Mouse (Mus musculus): ENCODE results near the gene Cfap52. TPM values are rescaled to one million over a fixed set of nuclear protein-coding genes. Genes with fewer than 3 reads are reported as not detected.

The Cfap52 gene
- total and polyA plus RNA-seq, 2 experiments from 2014 or later = 4.2 to 4.8 TPM

DNA sequence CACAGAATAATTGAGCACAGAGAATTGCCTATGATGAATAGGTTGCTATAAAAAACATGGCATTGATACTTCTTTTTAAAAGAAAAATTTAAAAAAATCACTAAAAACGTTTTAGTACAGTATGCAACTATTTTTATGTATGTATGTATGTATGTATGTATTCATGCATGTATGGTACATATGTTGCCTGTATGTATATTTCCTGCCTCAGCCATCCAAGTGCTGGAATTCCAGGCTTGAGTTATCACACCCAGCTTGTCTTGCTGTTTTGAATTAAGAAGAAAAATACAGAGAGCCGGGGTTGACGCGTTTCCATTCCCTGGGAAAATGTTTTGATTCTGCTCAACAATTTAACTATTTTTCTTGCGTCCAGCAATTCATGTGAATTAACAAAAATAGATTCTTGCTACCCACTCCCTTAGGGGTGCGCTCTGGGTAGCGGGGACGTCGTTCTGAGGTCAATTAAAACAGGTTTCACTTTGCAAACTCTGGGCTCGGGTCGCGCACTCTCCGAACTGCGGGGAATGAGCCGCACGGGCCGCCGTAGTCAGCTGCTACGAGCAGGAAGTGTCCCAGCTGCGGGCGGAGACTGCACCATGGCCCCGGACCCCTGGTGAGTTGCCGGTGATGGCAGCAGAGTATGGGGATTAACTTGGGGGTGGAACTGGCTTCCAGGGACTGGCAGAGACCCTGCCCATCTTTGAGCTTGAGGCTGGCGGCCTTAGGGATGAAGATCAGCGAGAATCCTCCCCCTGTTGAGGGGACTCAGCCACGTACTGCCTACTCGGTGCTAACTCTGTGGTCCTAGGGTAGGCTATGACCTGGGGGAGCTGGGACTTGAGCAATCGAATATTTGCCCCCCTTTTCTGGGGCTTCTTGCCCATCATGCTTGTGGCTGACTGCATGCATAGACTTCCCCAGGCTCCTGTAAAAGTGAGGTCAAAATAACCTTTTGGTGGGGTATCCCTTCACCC is 741 bp upstream of the Cfap52 start, which contains the start of gene Stx8:
Gene Stx8, plus strand, starts transcription at position 289 of the 974 bp plus-strand sequence.
- WGBS = under 1% methylated on average over 28 of the region's 28 CpGs
- H3K36me3 ChIP-seq (ENCODE audit: insufficient read depth) = no peaks in the 10 kb centered on the region
- no peaks in the 10 kb centered on the region for H3K27me3 ChIP-seq (ENCODE audit: insufficient read depth, low read length)
- H3K9me3 ChIP-seq (ENCODE audit: low read length) = no peaks in the 10 kb centered on the region
- peak; percentile 87 for DNase-seq
- peak; percentile 86 for ATAC-seq
- H3K27ac ChIP-seq (ENCODE audit: low read depth, low read length) = no peak within 1 kb of the TSS
- H3K4me2 ChIP-seq (ENCODE audit: low read depth) = peak within 1 kb of the TSS; percentile 91
- H3K4me1 ChIP-seq (ENCODE audit: insufficient read depth) = peaks cover 12% of the 10 kb centered on the region
- no peak for TF ChIP-seq CTCF (IDR thresholded peaks at IDR 0.05; ENCODE audit: low read depth)
- H3K4me3 ChIP-seq (ENCODE audit: low read depth, low read length) = peak within 1 kb of the TSS; percentile 80
- peak within 1 kb of the TSS; percentile 81 for H3K9ac ChIP-seq

DNA sequence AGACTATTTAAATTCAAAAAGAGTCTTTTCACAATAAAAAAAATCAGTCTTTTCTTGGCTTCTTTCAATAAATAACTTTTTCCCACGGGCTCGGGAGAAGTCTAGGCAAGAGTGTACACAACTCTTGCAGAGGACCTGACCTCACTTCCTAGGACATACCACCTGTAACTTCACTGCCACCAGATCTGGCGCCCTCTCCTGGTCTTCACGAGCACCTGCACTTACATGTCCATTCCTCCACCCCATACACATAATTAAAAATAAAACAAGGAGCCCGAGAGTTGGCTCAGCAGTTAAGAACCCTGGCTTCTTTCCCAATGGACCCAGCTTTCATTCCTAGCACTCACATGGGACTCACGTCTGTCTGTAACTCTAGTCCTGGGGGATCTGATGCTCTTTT is 1.3 kb downstream of the Cfap52 start:
- Histone ChIP-seq H3K36me3 (ENCODE audit: insufficient read depth) (no peaks in the 10 kb centered on the region), H3K4me2 (ENCODE audit: low read depth) (no peak overlapping the region), H3K27ac (ENCODE audit: low read depth, low read length) (no peak overlapping the region), H3K27me3 (ENCODE audit: insufficient read depth, low read length) (no peaks in the 10 kb centered on the region), H3K9ac (no peak overlapping the region), H3K4me3 (ENCODE audit: low read depth, low read length) (no peak overlapping the region), H3K9me3 (ENCODE audit: low read length) (no peaks in the 10 kb centered on the region), H3K4me1 (ENCODE audit: insufficient read depth) (peaks cover 12% of the 10 kb centered on the region)
- TF ChIP-seq CTCF (IDR thresholded peaks at IDR 0.05; ENCODE audit: low read depth) = no peak
- DNase-seq = no peak
- ATAC-seq = no peak
- WGBS = 70% methylated on average over 6 of the region's 6 CpGs

DNA sequence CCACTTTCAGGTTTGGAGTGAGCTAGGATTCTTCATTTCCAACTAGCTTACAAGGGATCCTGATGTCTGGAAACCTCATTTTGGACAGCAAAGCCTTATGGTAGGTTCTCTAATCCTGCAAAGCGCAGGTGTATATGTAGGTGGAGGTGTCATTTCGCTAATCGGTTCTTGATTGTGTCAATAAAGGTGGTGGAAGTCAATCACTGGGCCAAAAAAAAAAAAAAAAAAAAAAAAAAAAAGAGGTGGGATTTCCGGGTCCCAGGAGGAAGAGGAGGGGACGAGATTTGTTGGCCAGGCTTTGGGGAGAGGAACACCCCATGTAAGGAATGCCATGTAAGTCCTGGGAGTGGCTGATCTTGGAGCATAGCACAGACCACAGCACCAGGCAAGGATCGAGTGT is 11.0 kb downstream of the Cfap52 start:
- H3K36me3 ChIP-seq (ENCODE audit: insufficient read depth) = no peaks in the 10 kb centered on the region
- H3K4me3 ChIP-seq (ENCODE audit: low read depth, low read length) = no peak overlapping the region
- H3K4me2 ChIP-seq (ENCODE audit: low read depth) = no peak overlapping the region
- ATAC-seq (no peak), DNase-seq (no peak)
- 90% methylated on average over 6 of the region's 6 CpGs for WGBS
- H3K27ac ChIP-seq (ENCODE audit: low read depth, low read length) = no peak overlapping the region
- no peaks in the 10 kb centered on the region for H3K9me3 ChIP-seq (ENCODE audit: low read length)
- no peak for TF ChIP-seq CTCF (IDR thresholded peaks at IDR 0.05; ENCODE audit: low read depth)
- no peak overlapping the region for H3K9ac ChIP-seq
- H3K27me3 ChIP-seq (ENCODE audit: insufficient read depth, low read length) = no peaks in the 10 kb centered on the region
- H3K4me1 ChIP-seq (ENCODE audit: insufficient read depth) = no peaks in the 10 kb centered on the region

DNA sequence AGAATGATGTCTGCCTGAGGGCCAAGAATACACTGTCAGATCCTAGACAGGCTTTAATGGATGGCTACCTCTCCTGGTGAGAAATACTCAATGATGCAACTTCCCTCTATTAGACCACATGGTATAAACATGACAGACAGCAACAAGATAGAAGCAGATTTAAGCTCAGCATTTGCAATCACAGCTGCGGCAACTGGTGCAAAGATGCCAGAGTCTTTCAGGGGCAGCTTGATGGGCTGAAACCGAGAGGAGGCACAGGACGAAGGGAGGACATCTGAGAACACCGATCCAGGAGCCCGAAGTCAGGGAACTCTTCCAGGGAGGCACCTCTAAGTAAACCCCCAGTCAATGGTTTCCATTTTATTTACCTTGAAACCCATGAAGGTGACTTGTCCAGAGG is 11.8 kb downstream of the Cfap52 start:
- no peak for ATAC-seq
- no peaks in the 10 kb centered on the region for H3K4me1 ChIP-seq (ENCODE audit: insufficient read depth)
- no peak for DNase-seq
- H3K27me3 ChIP-seq (ENCODE audit: insufficient read depth, low read length) = no peaks in the 10 kb centered on the region
- no peak overlapping the region for H3K4me2 ChIP-seq (ENCODE audit: low read depth)
- TF ChIP-seq CTCF (IDR thresholded peaks at IDR 0.05; ENCODE audit: low read depth) = no peak
- no peaks in the 10 kb centered on the region for H3K36me3 ChIP-seq (ENCODE audit: insufficient read depth)
- H3K4me3 ChIP-seq (ENCODE audit: low read depth, low read length) = no peak overlapping the region
- WGBS = 85% methylated on average over 5 of the region's 5 CpGs
- H3K9me3 ChIP-seq (ENCODE audit: low read length) = no peaks in the 10 kb centered on the region
- H3K27ac ChIP-seq (ENCODE audit: low read depth, low read length) = no peak overlapping the region
- H3K9ac ChIP-seq = no peak overlapping the region

DNA sequence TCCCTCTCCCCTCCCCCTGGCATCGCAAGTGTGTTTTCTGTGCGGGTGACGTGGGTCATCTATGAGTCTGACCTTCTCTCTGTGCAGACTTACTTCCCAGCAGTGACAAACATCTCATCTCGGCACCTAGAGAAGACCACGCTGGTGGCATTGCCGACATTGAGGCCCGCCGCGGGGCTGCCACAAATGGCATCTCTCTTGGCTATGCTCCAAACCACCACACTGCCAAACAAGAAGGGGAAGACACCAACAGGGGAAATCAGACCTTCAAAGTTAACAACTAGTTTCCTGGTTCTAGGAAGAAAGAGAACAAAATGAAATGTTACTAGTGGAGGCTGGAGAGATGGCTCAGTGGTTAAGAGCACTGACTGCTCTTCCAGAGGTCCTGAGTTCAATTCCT is 16.0 kb downstream of the Cfap52 start:
- no peak overlapping the region for H3K9ac ChIP-seq
- H3K9me3 ChIP-seq (ENCODE audit: low read length) = no peaks in the 10 kb centered on the region
- H3K4me1 ChIP-seq (ENCODE audit: insufficient read depth) = no peaks in the 10 kb centered on the region
- H3K27me3 ChIP-seq (ENCODE audit: insufficient read depth, low read length) = no peaks in the 10 kb centered on the region
- no peak overlapping the region for H3K4me3 ChIP-seq (ENCODE audit: low read depth, low read length)
- DNase-seq (no peak), ATAC-seq (no peak)
- WGBS = 86% methylated on average over 9 of the region's 9 CpGs
- no peak overlapping the region for H3K4me2 ChIP-seq (ENCODE audit: low read depth)
- no peak for TF ChIP-seq CTCF (IDR thresholded peaks at IDR 0.05; ENCODE audit: low read depth)
- H3K36me3 ChIP-seq (ENCODE audit: insufficient read depth) = no peaks in the 10 kb centered on the region
- H3K27ac ChIP-seq (ENCODE audit: low read depth, low read length) = no peak overlapping the region

DNA sequence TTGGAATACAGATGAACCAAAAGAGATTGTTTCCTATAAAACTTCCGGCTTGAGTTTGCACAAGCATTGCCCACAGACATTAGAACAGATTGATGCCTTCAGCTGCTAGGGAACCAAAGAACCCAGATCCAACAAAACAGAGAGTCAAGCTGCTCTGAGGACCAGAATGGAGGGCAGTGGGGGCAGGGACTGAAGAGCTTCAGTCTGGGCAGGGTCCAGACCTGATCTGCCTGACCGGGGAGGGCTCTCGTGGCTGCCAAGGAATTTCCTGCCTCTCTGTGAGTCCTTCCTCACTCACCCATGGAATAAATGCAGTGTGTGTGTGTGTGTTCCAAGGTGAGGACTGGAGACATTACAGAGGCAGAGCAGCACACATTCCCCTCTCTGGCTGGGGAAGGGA is 17.2 kb downstream of the Cfap52 start:
- ATAC-seq (no peak), DNase-seq (peak; percentile 16)
- Histone ChIP-seq H3K9ac (no peak overlapping the region), H3K4me3 (ENCODE audit: low read depth, low read length) (no peak overlapping the region), H3K27ac (ENCODE audit: low read depth, low read length) (no peak overlapping the region), H3K36me3 (ENCODE audit: insufficient read depth) (no peaks in the 10 kb centered on the region), H3K4me1 (ENCODE audit: insufficient read depth) (no peaks in the 10 kb centered on the region), H3K4me2 (ENCODE audit: low read depth) (no peak overlapping the region), H3K9me3 (ENCODE audit: low read length) (no peaks in the 10 kb centered on the region), H3K27me3 (ENCODE audit: insufficient read depth, low read length) (no peaks in the 10 kb centered on the region)
- 61% methylated on average over 3 of the region's 3 CpGs for WGBS
- TF ChIP-seq CTCF (IDR thresholded peaks at IDR 0.05; ENCODE audit: low read depth) = no peak

DNA sequence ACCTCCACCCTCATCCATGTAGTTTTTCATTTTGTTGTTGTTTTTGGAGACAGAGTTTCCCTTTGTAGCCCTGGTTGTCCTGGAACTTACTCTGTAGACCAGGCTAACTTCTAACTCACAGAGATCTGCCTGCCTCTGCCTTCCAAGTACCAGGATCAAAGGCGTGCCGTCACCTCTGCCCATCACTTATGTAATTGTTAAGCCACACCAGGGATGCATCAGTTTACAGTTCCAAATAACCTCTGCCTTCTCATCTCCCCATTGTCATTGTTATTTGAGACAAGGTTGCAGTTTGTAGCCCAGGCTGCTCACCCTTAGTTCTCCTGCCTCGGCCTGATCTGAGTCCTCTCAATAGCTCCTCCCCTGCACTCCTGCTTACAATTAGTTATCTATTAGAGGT is 33.3 kb downstream of the Cfap52 start:
- no peaks in the 10 kb centered on the region for H3K36me3 ChIP-seq (ENCODE audit: insufficient read depth)
- H3K4me2 ChIP-seq (ENCODE audit: low read depth) = no peak overlapping the region
- ATAC-seq (no peak), DNase-seq (no peak)
- no peak overlapping the region for H3K4me3 ChIP-seq (ENCODE audit: low read depth, low read length)
- H3K27me3 ChIP-seq (ENCODE audit: insufficient read depth, low read length) = no peaks in the 10 kb centered on the region
- no peak overlapping the region for H3K9ac ChIP-seq
- H3K4me1 ChIP-seq (ENCODE audit: insufficient read depth) = no peaks in the 10 kb centered on the region
- H3K27ac ChIP-seq (ENCODE audit: low read depth, low read length) = no peak overlapping the region
- 96% methylated on average over 3 of the region's 3 CpGs for WGBS
- no peaks in the 10 kb centered on the region for H3K9me3 ChIP-seq (ENCODE audit: low read length)
- no peak for TF ChIP-seq CTCF (IDR thresholded peaks at IDR 0.05; ENCODE audit: low read depth)

Data from forebrain, postnatal 0 days (tissue).